Mouse (Mus musculus) forebrain, embryonic 14.5 days (tissue): ENCODE results near the gene Gal3st2b. TPM values are rescaled to one million over a fixed set of nuclear protein-coding genes. Genes with fewer than 3 reads are reported as not detected.
A peak's percentile ranks its signal among the peaks of the same experiment; 100 is the strongest.
"Not testable (repeated sequence)": the region's sequence is repeated elsewhere in the genome, so short reads cannot be mapped to it uniquely, and the experiment has no call there.

Experiments used
- ATAC-seq: fragments of 200-750 bp; cut with Nextera tagmentation; 2 replicates; pipeline ENCODE4 v1.8.0; 2017; ENCODE audit warnings: mild to moderate bottlenecking, moderate library complexity
- DNase-seq: peaks from one replicate; pipeline ENCODE4 v3.0.0-alpha.2; 2015; ENCODE audit warnings: low spot score
- H3K27ac ChIP-seq: fragments of 300-500 bp; sonication (generic); 2 replicates; pipeline ENCODE4 v1.5.1; 2014; ENCODE audit warnings: low read depth, mild to moderate bottlenecking, control low read depth, low read length, moderate library complexity
- H3K27me3 ChIP-seq: fragments of 300-500 bp; sonication (generic); replicated peaks from 2 replicates; pipeline ENCODE4 v1.6.1; 2014; ENCODE audit warnings: low read length, control low read depth, mixed read lengths; ENCODE audit not compliant: control insufficient read depth, insufficient read depth
- H3K36me3 ChIP-seq: fragments of 300-500 bp; sonication (generic); 2 replicates; pipeline ENCODE4 v1.6.1; 2014; ENCODE audit warnings: low read length, control low read depth; ENCODE audit not compliant: control insufficient read depth, insufficient read depth
- H3K4me1 ChIP-seq: fragments of 300-500 bp; sonication (generic); 2 replicates; pipeline ENCODE4 v1.6.1; 2014; ENCODE audit warnings: antibody characterized with exemption, low read length, control low read depth; ENCODE audit not compliant: control insufficient read depth, insufficient read depth
- H3K4me2 ChIP-seq: fragments of 300-500 bp; sonication (generic); 2 replicates; pipeline ENCODE4 v1.6.1; 2014; ENCODE audit warnings: mild to moderate bottlenecking, control low read depth, low read length
- H3K4me3 ChIP-seq: fragments of 300-500 bp; sonication (generic); 2 replicates; pipeline ENCODE4 v1.5.1; 2014; ENCODE audit warnings: low read depth, low read length, control low read depth
- H3K9ac ChIP-seq: fragments of 300-500 bp; sonication (generic); 2 replicates; pipeline ENCODE4 v1.6.1; 2014; ENCODE audit warnings: mild to moderate bottlenecking, low read length, control low read depth, moderate library complexity
- H3K9me3 ChIP-seq: fragments of 300-500 bp; sonication (generic); replicated peaks from 2 replicates; pipeline ENCODE4 v1.6.1; 2016; ENCODE audit warnings: low read length, control low read depth, mixed read lengths; ENCODE audit not compliant: control insufficient read depth
- WGBS: fragments of 180-500 bp; shearing (Covaris S2); extraction: QIAGEN DNeasy Blood & Tissue Kit; methylation state at CpG from one replicate; pipeline ENCODE4 v1.1.7; 2014; 5-methylcytosine and 5-hydroxymethylcytosine counted together
- polyA plus RNA-seq: library from polyadenylated mRNA; unstranded; fragments of >200 nt; fragmentation: Nextera tagmentation; extraction: Ambion mirVana; gene quantifications from 2 replicates; pipeline ENCODE4 v1.2.1, GENCODE M21; 2014

Gene Gal3st2b
- polyA plus RNA-seq, 1 experiment from 2014 or later, result not detected

DNA sequence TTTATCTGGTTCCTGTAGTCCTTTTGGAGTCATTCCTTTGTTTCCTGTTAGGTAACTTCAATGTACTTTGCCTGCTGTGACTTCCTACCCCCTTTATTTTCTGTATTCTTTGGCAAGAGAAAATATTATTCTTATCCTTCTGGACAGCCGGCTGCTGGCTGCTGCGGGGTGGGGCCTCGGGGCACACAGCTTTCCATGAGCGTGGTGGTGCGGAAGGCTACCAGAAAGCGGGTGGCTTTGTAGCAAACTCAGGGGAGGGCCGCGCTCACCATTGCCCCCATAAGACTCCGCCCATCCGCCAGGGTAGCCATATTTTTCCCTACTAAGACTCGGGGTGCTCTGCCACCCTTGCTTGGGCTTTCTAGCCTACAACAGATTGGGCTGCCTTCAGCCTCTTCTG is 31.0 kb downstream of the Gal3st2b start:
- H3K4me2 ChIP-seq, H3K4me3 ChIP-seq, H3K36me3 ChIP-seq, H3K27ac ChIP-seq, H3K27me3 ChIP-seq, DNase-seq, ATAC-seq, H3K9ac ChIP-seq, H3K9me3 ChIP-seq, H3K4me1 ChIP-seq: not testable (repeated sequence)
- WGBS, result no CpG with 5 or more reads among the region's 11 CpGs

DNA sequence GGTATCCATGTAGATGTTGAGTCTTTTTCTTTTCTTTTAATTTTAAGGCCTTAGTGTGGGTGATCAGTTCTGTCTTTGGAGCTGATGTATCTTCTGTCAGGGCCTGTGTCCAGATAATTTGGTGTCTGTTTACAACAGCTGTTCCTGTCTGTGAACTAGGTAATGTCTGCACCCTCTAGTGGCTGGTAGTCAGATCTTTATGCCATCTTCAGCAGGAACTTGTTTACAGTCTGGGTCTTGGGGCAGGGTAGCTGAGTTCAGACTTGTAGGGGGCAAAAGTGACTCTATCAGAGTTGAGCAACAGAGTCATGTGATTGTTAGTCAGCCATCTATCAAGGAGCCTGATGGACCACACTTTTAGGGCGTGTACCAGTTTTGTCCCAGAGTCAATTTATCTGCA is 48.4 kb downstream of the Gal3st2b start:
- not testable (repeated sequence) for H3K36me3 ChIP-seq, H3K4me3 ChIP-seq, H3K27ac ChIP-seq, H3K9me3 ChIP-seq, H3K4me2 ChIP-seq, H3K4me1 ChIP-seq, ATAC-seq, H3K27me3 ChIP-seq, H3K9ac ChIP-seq, DNase-seq
- no CpG with 5 or more reads among the region's 1 CpGs for WGBS

DNA sequence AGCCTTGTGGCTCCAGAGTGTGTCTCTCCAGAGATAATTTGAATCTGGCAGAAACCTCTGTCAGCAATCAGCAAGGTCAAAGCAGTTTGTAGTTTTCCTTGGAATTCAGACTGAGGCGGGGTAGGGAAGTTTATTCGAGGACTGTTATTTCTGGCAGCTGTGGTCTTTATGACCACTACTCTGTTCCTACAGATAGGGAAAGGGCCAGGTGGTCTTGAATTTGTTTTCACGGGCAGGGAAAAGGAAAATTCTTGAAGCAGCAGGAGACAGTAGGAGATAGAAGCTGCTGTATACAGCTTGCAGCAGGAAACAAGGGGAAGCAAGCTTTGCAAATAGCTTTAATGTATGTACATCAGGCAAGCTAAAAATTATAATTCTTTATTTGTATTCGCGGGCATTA is 52.3 kb downstream of the Gal3st2b start:
- not testable (repeated sequence) for H3K4me1 ChIP-seq, H3K9ac ChIP-seq, H3K27ac ChIP-seq, ATAC-seq, DNase-seq, H3K9me3 ChIP-seq, H3K4me3 ChIP-seq, H3K27me3 ChIP-seq, H3K36me3 ChIP-seq, H3K4me2 ChIP-seq
- WGBS, result no CpG with 5 or more reads among the region's 5 CpGs

DNA sequence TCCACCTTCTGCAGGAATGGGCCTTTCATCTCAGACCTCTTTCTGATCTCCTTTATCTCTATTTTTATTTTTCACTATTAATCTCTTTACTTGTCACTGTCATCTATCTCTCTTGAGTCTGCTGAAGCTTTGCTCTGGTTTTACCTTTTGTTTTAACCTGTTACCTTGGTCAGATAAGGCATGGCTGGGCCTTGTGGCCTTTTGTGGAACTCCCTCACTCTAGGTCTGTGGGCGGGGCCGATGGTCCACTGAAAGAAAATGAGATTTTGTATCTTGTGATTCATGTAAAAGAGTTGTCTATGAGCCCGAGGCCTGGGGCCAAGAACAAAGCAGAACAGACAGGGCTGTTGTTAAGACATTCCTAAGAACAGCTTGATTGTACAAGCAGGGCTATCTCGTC is 52.7 kb downstream of the Gal3st2b start:
- not testable (repeated sequence) for H3K36me3 ChIP-seq, H3K9ac ChIP-seq, H3K4me3 ChIP-seq, H3K4me1 ChIP-seq, H3K27me3 ChIP-seq, H3K4me2 ChIP-seq, DNase-seq, ATAC-seq, H3K27ac ChIP-seq, H3K9me3 ChIP-seq
- WGBS, result no CpG with 5 or more reads among the region's 4 CpGs

DNA sequence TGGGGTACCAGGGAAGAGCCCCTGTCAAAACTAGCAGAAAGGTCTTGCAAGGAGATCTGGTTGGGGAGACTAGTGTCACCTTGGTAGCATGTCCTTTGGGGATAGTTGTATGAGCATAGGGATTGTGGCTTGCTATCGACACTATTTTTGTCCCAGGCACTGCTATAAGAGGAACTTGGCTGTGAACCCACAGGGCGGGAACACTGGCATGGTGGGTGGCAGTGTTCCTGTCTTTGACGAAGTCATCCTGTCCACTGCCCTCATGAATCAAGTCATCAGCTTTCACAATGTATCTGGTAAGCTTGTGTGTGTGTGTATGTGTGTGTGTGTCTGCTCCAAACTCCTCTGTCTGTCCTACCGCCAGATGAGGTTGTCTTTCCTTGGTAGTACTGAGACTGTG is 57.7 kb downstream of the Gal3st2b start:
- H3K9me3 ChIP-seq, H3K4me3 ChIP-seq, H3K4me1 ChIP-seq, H3K36me3 ChIP-seq, H3K27me3 ChIP-seq, DNase-seq, H3K9ac ChIP-seq, ATAC-seq, H3K27ac ChIP-seq, H3K4me2 ChIP-seq: not testable (repeated sequence)
- WGBS, result no CpG with 5 or more reads among the region's 4 CpGs

DNA sequence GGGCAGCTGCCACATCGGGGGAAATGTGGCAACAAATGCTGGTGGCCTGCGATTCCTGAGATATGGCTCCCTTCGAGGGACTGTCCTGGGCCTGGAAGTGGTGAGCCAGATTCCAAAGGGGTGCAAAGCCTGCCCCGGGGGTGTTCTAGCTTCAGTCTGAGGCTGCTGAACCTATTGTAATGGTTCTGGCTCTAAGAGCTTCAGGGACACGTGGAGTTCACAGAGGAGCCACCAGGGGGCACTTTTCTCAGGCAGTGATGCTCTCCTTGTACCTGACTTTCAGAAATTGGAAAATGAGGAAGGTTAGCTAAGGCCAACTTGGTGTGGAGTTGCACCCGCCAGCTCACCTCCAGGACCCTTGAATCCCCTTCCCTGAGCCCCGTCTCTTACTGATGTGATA is 60.2 kb downstream of the Gal3st2b start:
- not testable (repeated sequence) for H3K4me3 ChIP-seq, H3K9me3 ChIP-seq, H3K4me2 ChIP-seq, H3K9ac ChIP-seq, H3K27me3 ChIP-seq, DNase-seq, H3K36me3 ChIP-seq, H3K4me1 ChIP-seq, H3K27ac ChIP-seq
- ATAC-seq, result 0 out of 2 replicates have a peak, but pooled peaks have one; percentile 57
- no CpG with 5 or more reads among the region's 7 CpGs for WGBS

DNA sequence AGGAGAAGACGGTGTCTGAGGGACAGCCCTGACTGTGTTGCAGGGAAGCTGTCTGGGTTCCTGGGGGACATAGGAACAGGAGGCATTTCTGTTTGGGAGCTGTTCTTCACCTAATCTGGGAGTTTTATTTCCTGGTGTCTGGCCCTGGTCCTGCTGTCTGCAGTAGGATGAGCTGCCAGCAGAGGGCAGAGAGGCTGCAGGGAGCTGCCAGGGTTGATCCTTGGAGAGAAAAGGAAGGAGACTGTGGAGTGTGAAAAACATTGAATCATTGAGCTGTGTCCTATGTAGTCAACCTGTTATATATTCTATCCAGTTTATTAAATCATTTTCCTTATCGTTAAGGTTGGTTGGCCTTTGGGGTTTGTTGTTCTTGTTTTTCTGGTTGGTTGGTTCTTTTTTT is 62.8 kb downstream of the Gal3st2b start:
- H3K4me2 ChIP-seq, H3K27ac ChIP-seq, H3K9me3 ChIP-seq, H3K27me3 ChIP-seq, H3K36me3 ChIP-seq, H3K9ac ChIP-seq, DNase-seq, H3K4me3 ChIP-seq, H3K4me1 ChIP-seq: not testable (repeated sequence)
- peak; percentile 73; the same call in 1 of the 2 replicates for ATAC-seq
- WGBS, result no CpG with 5 or more reads among the region's 2 CpGs

DNA sequence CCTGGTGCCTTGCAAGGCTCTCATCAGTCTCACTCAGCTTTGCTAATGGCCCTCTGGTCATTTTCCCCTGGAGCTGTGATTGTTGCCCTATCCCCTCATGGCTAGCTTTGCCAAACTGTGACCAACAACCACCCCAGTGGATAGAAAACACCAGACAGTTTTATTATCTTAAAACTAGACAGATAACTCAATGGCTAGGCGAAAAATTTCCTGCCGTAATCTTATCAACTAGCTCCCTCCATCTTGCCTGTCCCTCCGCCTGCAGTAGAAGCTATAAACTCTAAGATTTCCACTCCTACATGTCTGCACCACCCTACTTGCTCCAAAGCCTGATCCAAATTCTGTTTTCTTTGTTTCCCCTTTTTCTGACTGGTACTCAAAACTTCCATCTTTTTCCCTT is 68.1 kb downstream of the Gal3st2b start:
- DNase-seq (no peak), ATAC-seq (no peak)
- Histone ChIP-seq H3K9me3 (no peaks in the 10 kb centered on the region), H3K4me1 (no peaks in the 10 kb centered on the region), H3K9ac (no peak overlapping the region), H3K27ac (no peak overlapping the region), H3K36me3 (no peaks in the 10 kb centered on the region), H3K4me2 (no peak overlapping the region), H3K27me3 (no peaks in the 10 kb centered on the region), H3K4me3 (no peak overlapping the region)
- 89% methylated on average over 3 of the region's 3 CpGs for WGBS

DNA sequence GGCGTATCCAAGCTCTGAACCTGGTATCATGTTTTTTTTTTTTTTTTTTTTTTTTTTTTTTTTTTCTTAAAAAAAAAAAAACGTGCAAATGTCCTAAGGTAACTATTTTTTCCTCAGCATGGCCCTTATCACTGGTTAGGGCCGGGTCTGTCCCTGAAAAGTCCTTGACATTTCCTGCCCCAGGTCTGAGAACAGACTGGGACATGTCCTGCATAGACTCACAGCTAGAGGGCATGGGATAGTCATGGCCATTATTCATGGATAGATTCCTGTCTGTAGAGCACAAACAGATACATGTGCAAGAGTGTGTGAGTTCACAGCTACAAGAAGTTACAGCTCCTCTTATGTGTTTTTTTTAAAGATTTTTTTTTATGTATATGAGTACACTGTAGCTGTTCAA is 70.7 kb downstream of the Gal3st2b start:
- no peaks in the 10 kb centered on the region for H3K4me1 ChIP-seq
- no peak overlapping the region for H3K4me2 ChIP-seq
- no peak overlapping the region for H3K4me3 ChIP-seq
- H3K9me3 ChIP-seq, result no peaks in the 10 kb centered on the region
- H3K27me3 ChIP-seq, result no peaks in the 10 kb centered on the region
- no peaks in the 10 kb centered on the region for H3K36me3 ChIP-seq
- H3K9ac ChIP-seq, result no peak overlapping the region
- no peak overlapping the region for H3K27ac ChIP-seq
- no peak for ATAC-seq
- no peak for DNase-seq
- WGBS, result 65% methylated on average over 3 of the region's 3 CpGs
